Mouse (Mus musculus): ENCODE data around the gene Tef. TPM values are rescaled to one million over a fixed set of nuclear protein-coding genes. Genes with fewer than 3 reads are reported as not detected.
A peak's percentile ranks its signal among the peaks of the same experiment; 100 is the strongest.

Gene Tef
- polyA plus RNA-seq (2014; fragmentation: Nextera tagmentation; extraction: Ambion mirVana), result 16.1 and 19.2 TPM in 2 replicates

GRCm38 (mm10) chr15:81802001-81802890 is at the start of gene Tef:
TSS of gene Tef (plus strand) at chr15:81802421.
- 26% methylated on average over 19 of the region's 19 CpGs for WGBS
- H3K4me3 ChIP-seq (ENCODE audit: low read length), result peak within 1 kb of the TSS; percentile 34
- peaks cover 40% of the 10 kb centered on the region for H3K4me1 ChIP-seq (ENCODE audit: control insufficient read depth, insufficient read depth, low read length)
- H3K4me2 ChIP-seq (replicated peaks; ENCODE audit: low read depth, low read length), result peak within 1 kb of the TSS; percentile 52
- no peaks in the 10 kb centered on the region for H3K27me3 ChIP-seq (ENCODE audit: control insufficient read depth, insufficient read depth, low read length)
- peak within 1 kb of the TSS; percentile 42 for H3K9ac ChIP-seq (ENCODE audit: low read depth, low read length)
- no peaks in the 10 kb centered on the region for H3K36me3 ChIP-seq (ENCODE audit: control insufficient read depth, insufficient read depth, low read length)
- H3K9me3 ChIP-seq (ENCODE audit: control insufficient read depth, low read length), result no peaks in the 10 kb centered on the region
- peak; percentile 97 for ATAC-seq (ENCODE audit: low FRiP score, low TSS enrichment)
- H3K27ac ChIP-seq (ENCODE audit: low read depth, low read length), result peak within 1 kb of the TSS; percentile 63; the same call in 1 of the 2 replicates

DNA sequence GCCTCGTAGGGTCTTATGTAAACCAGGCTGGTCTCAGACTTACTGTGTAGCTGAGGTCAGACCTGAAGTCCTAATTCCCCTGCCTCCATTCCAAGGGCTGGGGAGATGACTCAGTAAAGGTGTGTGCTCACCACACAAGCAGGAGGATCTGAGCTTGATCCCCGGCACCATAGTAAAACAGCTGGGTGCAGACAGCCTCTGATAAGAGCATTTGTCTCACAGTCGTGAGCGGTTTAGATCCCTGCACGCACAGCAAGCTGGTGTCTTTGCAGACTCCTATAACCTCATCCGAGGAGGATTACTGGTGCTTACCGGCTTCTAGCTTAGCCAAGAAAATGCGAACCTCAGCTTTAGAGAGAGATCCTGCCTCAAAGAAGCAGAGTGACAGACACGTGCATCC is 48.6 kb upstream of the Tef start:
- Histone ChIP-seq H3K9ac (ENCODE audit: low read depth, low read length) (no peak overlapping the region), H3K4me1 (ENCODE audit: control insufficient read depth, insufficient read depth, low read length) (peaks cover 16% of the 10 kb centered on the region; the same call in 1 of the 2 replicates), H3K4me3 (ENCODE audit: low read length) (no peak overlapping the region), H3K36me3 (ENCODE audit: control insufficient read depth, insufficient read depth, low read length) (peaks cover 2% of the 10 kb centered on the region; the same call in 1 of the 2 replicates), H3K4me2 (replicated peaks; ENCODE audit: low read depth, low read length) (no peak overlapping the region), H3K27ac (ENCODE audit: low read depth, low read length) (no peak overlapping the region), H3K9me3 (ENCODE audit: control insufficient read depth, low read length) (no peaks in the 10 kb centered on the region), H3K27me3 (ENCODE audit: control insufficient read depth, insufficient read depth, low read length) (no peaks in the 10 kb centered on the region)
- WGBS, result 96% methylated on average over 9 of the region's 9 CpGs
- ATAC-seq (ENCODE audit: low FRiP score, low TSS enrichment), result no peak

DNA sequence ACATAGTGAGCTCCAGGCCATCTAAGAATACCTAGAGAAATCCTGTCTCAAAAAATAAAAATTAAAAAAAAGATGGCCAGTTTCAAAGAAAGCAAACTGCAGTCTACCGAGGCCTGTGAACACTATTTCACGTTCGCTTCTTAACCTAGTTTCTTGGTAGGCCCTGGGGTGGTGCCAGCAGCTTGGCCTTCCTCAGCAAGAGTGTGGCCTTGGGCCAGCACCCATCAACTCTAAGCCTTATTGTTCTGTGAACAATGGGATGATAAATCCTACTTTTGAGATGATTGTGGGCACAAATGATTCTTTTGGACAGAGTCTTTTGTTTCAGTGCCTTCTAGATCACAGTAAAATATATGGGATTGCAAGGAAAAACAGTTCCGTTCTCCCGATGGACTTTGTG is 43.5 kb upstream of the Tef start:
- ATAC-seq (ENCODE audit: low FRiP score, low TSS enrichment), result no peak
- Histone ChIP-seq H3K4me1 (ENCODE audit: control insufficient read depth, insufficient read depth, low read length) (no peaks in the 10 kb centered on the region), H3K9me3 (ENCODE audit: control insufficient read depth, low read length) (no peaks in the 10 kb centered on the region), H3K9ac (ENCODE audit: low read depth, low read length) (no peak overlapping the region), H3K27ac (ENCODE audit: low read depth, low read length) (no peak overlapping the region), H3K27me3 (ENCODE audit: control insufficient read depth, insufficient read depth, low read length) (no peaks in the 10 kb centered on the region), H3K36me3 (ENCODE audit: control insufficient read depth, insufficient read depth, low read length) (peaks cover 2% of the 10 kb centered on the region; the same call in 1 of the 2 replicates), H3K4me3 (ENCODE audit: low read length) (no peak overlapping the region), H3K4me2 (replicated peaks; ENCODE audit: low read depth, low read length) (no peak overlapping the region)
- WGBS, result 87% methylated on average over 5 of the region's 5 CpGs

- no peak overlapping the region for H3K4me2 ChIP-seq (replicated peaks; ENCODE audit: low read depth, low read length)
- no peak for ATAC-seq (ENCODE audit: low FRiP score, low TSS enrichment)
Measured at GRCm38 (mm10) chr15:81759542-81759941, 42.7 kb upstream of the Tef start.

DNA sequence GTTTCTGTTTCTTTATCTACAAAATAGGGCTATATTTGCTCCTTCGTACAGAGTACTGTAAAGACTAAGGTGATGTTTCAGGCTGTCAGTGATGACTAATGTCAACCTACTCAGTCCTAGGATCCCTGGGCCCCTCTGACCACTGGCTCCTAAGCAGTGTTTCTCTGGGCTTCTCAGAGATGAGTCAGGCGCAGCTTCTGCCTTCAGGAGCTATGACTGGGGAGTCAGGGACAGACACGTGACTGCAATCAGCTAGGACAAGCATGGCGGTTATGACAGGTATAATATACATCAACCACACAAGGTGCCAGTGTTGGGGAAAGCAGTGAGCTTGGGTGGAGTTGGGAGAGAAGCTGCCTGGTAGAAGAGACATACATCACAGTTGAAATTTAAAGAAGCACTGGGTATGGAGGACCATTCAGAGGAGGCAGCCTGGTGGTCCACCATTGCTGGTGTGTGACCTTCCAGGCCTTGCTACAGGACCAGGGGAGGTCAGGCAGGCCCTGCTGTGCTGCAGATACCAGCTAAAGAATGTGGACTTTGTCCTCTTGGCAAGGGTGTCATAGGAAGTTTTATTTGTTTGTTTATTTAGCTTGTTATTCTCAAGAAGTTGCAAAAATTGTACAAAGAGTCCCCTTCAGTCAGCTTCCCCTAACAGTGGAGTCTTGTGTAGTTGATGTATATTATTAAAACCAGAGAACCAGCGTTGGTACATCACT is 41.7 kb upstream of the Tef start:
- Histone ChIP-seq H3K9ac (ENCODE audit: low read depth, low read length) (no peak overlapping the region), H3K9me3 (ENCODE audit: control insufficient read depth, low read length) (no peaks in the 10 kb centered on the region), H3K4me2 (replicated peaks; ENCODE audit: low read depth, low read length) (no peak overlapping the region), H3K4me1 (ENCODE audit: control insufficient read depth, insufficient read depth, low read length) (no peaks in the 10 kb centered on the region), H3K36me3 (ENCODE audit: control insufficient read depth, insufficient read depth, low read length) (no peaks in the 10 kb centered on the region), H3K27ac (ENCODE audit: low read depth, low read length) (no peak overlapping the region), H3K27me3 (ENCODE audit: control insufficient read depth, insufficient read depth, low read length) (no peaks in the 10 kb centered on the region), H3K4me3 (ENCODE audit: low read length) (no peak overlapping the region)
- 91% methylated on average over 5 of the region's 5 CpGs for WGBS
- no peak for ATAC-seq (ENCODE audit: low FRiP score, low TSS enrichment)

More at GRCm38 (mm10) chr15:81759542-81759941, 42.7 kb upstream of the Tef start:
- Histone ChIP-seq H3K4me3 (ENCODE audit: low read length) (no peak overlapping the region), H3K27me3 (ENCODE audit: control insufficient read depth, insufficient read depth, low read length) (no peaks in the 10 kb centered on the region), H3K4me1 (ENCODE audit: control insufficient read depth, insufficient read depth, low read length) (no peaks in the 10 kb centered on the region), H3K9ac (ENCODE audit: low read depth, low read length) (no peak overlapping the region), H3K27ac (ENCODE audit: low read depth, low read length) (no peak overlapping the region), H3K9me3 (ENCODE audit: control insufficient read depth, low read length) (no peaks in the 10 kb centered on the region), H3K36me3 (ENCODE audit: control insufficient read depth, insufficient read depth, low read length) (peaks cover 2% of the 10 kb centered on the region; the same call in 1 of the 2 replicates)
- WGBS, result 95% methylated on average over 3 of the region's 3 CpGs

GRCm38 (mm10) chr15:81761381-81761780 is 40.8 kb upstream of the Tef start:
- ATAC-seq (ENCODE audit: low FRiP score, low TSS enrichment), result no peak
- H3K36me3 ChIP-seq (ENCODE audit: control insufficient read depth, insufficient read depth, low read length), result no peaks in the 10 kb centered on the region
- 90% methylated on average over 7 of the region's 7 CpGs for whole genome bisulfite sequencing

DNA sequence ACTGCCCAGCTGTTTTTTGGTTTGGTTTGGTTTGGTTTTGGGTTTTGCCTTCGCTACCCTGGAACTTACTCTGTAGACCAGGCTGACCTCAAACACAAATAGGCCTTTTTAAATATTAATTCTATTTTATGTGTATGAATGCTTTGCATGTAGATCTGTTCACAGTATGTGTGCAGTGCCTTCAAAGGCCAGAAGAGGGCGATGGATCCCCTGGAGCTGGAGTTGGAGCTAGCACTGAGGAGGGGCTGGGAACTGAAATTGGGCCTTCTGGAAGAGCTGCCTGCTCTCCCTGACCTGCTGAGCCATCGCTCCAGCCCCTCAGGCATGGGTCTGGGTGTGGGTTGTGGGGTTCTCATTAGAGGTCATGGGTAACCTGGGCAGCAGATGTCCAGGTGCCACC is 40.3 kb upstream of the Tef start:
- H3K4me3 ChIP-seq (ENCODE audit: low read length), result no peak overlapping the region
- no peaks in the 10 kb centered on the region for H3K9me3 ChIP-seq (ENCODE audit: control insufficient read depth, low read length)
- ATAC-seq (ENCODE audit: low FRiP score, low TSS enrichment), result no peak
- 89% methylated on average over 3 of the region's 3 CpGs for WGBS
- H3K36me3 ChIP-seq (ENCODE audit: control insufficient read depth, insufficient read depth, low read length), result no peaks in the 10 kb centered on the region
- H3K27ac ChIP-seq (ENCODE audit: low read depth, low read length), result no peak overlapping the region
- 0 out of 2 replicates have a peak, but pooled peaks cover 6% of the 10 kb centered on the region for H3K4me1 ChIP-seq (ENCODE audit: control insufficient read depth, insufficient read depth, low read length)
- H3K9ac ChIP-seq (ENCODE audit: low read depth, low read length), result no peak overlapping the region
- H3K27me3 ChIP-seq (ENCODE audit: control insufficient read depth, insufficient read depth, low read length), result no peaks in the 10 kb centered on the region
- no peak overlapping the region for H3K4me2 ChIP-seq (replicated peaks; ENCODE audit: low read depth, low read length)

More at GRCm38 (mm10) chr15:81761381-81761780, 40.8 kb upstream of the Tef start:
- no peak overlapping the region for H3K27ac ChIP-seq (ENCODE audit: low read depth, low read length)
- H3K4me1 ChIP-seq (ENCODE audit: control insufficient read depth, insufficient read depth, low read length), result 0 out of 2 replicates have a peak, but pooled peaks cover 6% of the 10 kb centered on the region
- H3K4me3 ChIP-seq (ENCODE audit: low read length), result no peak overlapping the region
- H3K9ac ChIP-seq (ENCODE audit: low read depth, low read length), result no peak overlapping the region
- H3K9me3 ChIP-seq (ENCODE audit: control insufficient read depth, low read length), result no peaks in the 10 kb centered on the region
- H3K4me2 ChIP-seq (replicated peaks; ENCODE audit: low read depth, low read length), result no peak overlapping the region
- H3K27me3 ChIP-seq (ENCODE audit: control insufficient read depth, insufficient read depth, low read length), result no peaks in the 10 kb centered on the region

DNA sequence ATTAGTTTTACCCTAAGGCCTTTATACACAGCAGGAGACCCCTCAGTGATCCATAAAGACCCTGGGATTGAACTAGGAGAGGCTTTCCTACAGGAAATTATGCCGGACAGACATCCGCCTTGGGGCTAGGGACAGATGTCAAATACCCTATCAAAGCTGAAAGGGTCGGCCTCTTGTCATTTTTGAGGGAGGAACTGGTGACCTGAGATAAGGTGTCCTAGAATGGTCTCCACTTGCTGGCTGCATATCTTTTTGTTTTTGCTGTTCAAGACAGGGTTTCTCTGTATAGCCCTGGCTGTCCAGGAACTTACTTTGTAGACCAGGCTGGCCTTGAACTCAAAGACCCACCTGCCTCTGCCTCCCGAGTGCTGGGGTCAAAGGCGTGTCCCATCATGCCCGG is 37.6 kb upstream of the Tef start:
- WGBS, result 85% methylated on average over 6 of the region's 6 CpGs
- ATAC-seq (ENCODE audit: low FRiP score, low TSS enrichment), result no peak
- Histone ChIP-seq H3K4me3 (ENCODE audit: low read length) (no peak overlapping the region), H3K4me1 (ENCODE audit: control insufficient read depth, insufficient read depth, low read length) (0 out of 2 replicates have a peak, but pooled peaks cover 6% of the 10 kb centered on the region), H3K36me3 (ENCODE audit: control insufficient read depth, insufficient read depth, low read length) (peaks cover 12% of the 10 kb centered on the region), H3K9me3 (ENCODE audit: control insufficient read depth, low read length) (no peaks in the 10 kb centered on the region), H3K9ac (ENCODE audit: low read depth, low read length) (no peak overlapping the region), H3K4me2 (replicated peaks; ENCODE audit: low read depth, low read length) (no peak overlapping the region), H3K27ac (ENCODE audit: low read depth, low read length) (no peak overlapping the region), H3K27me3 (ENCODE audit: control insufficient read depth, insufficient read depth, low read length) (no peaks in the 10 kb centered on the region)

Data from kidney, embryonic 14.5 days (tissue).